Mouse (Mus musculus): Measurements from ENCODE around the gene Tns1. TPM values are rescaled to one million over a fixed set of nuclear protein-coding genes. Genes with fewer than 3 reads are reported as not detected.
A peak's percentile ranks its signal among the peaks of the same experiment; 100 is the strongest.

The Tns1 gene
- polyA plus RNA-seq, 1 experiment from 2014 or later: 39.4 TPM

DNA sequence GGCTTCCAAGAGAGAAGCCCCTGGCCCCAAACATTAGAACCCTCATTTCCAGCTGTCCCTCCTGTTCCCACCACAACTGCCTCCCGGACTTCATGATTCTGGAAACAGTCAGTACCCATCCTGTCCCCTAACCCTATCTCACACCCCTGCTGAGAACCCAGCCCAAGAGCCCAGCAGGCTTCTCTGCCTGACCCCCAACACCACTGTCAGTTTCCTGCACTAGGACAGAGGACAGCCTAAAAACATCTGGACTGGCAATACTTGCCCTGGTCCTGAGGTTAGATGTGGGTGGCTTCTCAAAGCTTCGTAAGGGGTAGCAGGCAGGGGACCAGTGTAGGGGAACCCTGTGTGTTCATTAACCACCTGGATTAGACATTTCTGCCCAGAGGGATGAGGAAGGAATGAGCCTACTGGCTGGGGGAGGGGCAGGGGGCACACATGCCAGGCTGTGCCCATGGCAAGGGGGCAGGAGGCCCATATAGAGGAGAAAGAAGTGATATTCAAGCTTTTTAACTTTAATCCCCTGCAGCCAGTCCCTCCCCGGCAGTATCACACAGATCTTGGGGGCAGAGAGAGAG lies 88.2 kb downstream of the Tns1 start:
- H3K27me3 ChIP-seq: no peaks in the 10 kb centered on the region
- no peaks in the 10 kb centered on the region for H3K36me3 ChIP-seq
- H3K9me3 ChIP-seq: no peaks in the 10 kb centered on the region
- peaks cover 65% of the 10 kb centered on the region for H3K4me1 ChIP-seq
- peak overlapping the region; percentile 29 for H3K4me3 ChIP-seq
- no peak for ATAC-seq (ENCODE audit: insufficient number of reproducible peaks, insufficient read depth, low FRiP score, low TSS enrichment)
- no peak overlapping the region for H3K27ac ChIP-seq
- H3K9ac ChIP-seq: peak overlapping the region; percentile 44; the same call in 1 of the 2 replicates
- 30% methylated on average over 3 of the region's 3 CpGs for WGBS
- peak overlapping the region; percentile 53 for H3K4me2 ChIP-seq (replicated peaks)

- no peak overlapping the region for H3K27ac ChIP-seq
- no peaks in the 10 kb centered on the region for H3K9me3 ChIP-seq
- no peak overlapping the region for H3K4me3 ChIP-seq
- H3K9ac ChIP-seq: no peak overlapping the region
- peak overlapping the region; percentile 53; the same call in 1 of the 2 replicates for H3K4me2 ChIP-seq (replicated peaks)
- no peaks in the 10 kb centered on the region for H3K36me3 ChIP-seq
- WGBS: 67% methylated on average over 4 of the region's 4 CpGs
- peaks cover 65% of the 10 kb centered on the region for H3K4me1 ChIP-seq
- no peak for ATAC-seq (ENCODE audit: insufficient number of reproducible peaks, insufficient read depth, low FRiP score, low TSS enrichment)
- H3K27me3 ChIP-seq: no peaks in the 10 kb centered on the region
Observed at GRCm38 (mm10) chr1:74035487-74035886, 88.8 kb downstream of the Tns1 start.

- Histone ChIP-seq H3K36me3 (no peaks in the 10 kb centered on the region), H3K9ac (no peak overlapping the region), H3K4me3 (no peak overlapping the region), H3K4me1 (peaks cover 66% of the 10 kb centered on the region), H3K9me3 (no peaks in the 10 kb centered on the region), H3K27ac (no peak overlapping the region), H3K4me2 (replicated peaks) (no peak overlapping the region), H3K27me3 (no peaks in the 10 kb centered on the region)
- ATAC-seq (ENCODE audit: insufficient number of reproducible peaks, insufficient read depth, low FRiP score, low TSS enrichment): no peak
- 87% methylated on average over 2 of the region's 2 CpGs for WGBS
Observed at GRCm38 (mm10) chr1:74034736-74035135, 89.5 kb downstream of the Tns1 start.

- H3K4me2 ChIP-seq (replicated peaks): no peak overlapping the region
- no peaks in the 10 kb centered on the region for H3K36me3 ChIP-seq
- H3K4me3 ChIP-seq: no peak overlapping the region
- no peaks in the 10 kb centered on the region for H3K27me3 ChIP-seq
- H3K4me1 ChIP-seq: peaks cover 68% of the 10 kb centered on the region
- H3K9me3 ChIP-seq: no peaks in the 10 kb centered on the region
- no peak overlapping the region for H3K9ac ChIP-seq
- no peak for ATAC-seq (ENCODE audit: insufficient number of reproducible peaks, insufficient read depth, low FRiP score, low TSS enrichment)
- H3K27ac ChIP-seq: no peak overlapping the region
Observed at GRCm38 (mm10) chr1:74034211-74034610, 90.0 kb downstream of the Tns1 start.

DNA sequence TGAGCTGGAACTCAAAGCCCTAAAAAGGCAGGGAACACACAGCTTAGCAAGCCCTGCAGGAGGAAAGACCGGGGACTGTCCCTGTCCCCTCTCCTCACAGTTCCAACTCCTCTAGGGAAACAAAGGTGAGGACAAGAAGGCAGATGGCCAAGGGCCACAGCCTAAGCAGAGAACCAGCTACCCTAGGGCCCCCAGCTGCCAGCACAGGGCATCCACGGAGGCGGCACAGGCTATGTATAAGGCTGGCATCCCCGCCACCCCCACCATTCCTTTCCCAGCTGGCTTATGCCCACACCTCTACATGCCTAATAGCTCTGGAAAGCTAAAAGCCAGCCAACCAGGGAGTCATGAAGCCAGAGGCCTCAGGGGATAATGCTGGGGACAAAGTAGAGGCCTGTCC lies 90.8 kb downstream of the Tns1 start:
- Histone ChIP-seq H3K9me3 (no peaks in the 10 kb centered on the region), H3K4me2 (replicated peaks) (no peak overlapping the region), H3K27me3 (no peaks in the 10 kb centered on the region), H3K4me3 (no peak overlapping the region), H3K36me3 (no peaks in the 10 kb centered on the region), H3K4me1 (peaks cover 76% of the 10 kb centered on the region), H3K27ac (no peak overlapping the region), H3K9ac (no peak overlapping the region)
- ATAC-seq (ENCODE audit: insufficient number of reproducible peaks, insufficient read depth, low FRiP score, low TSS enrichment): no peak
- WGBS: 88% methylated on average over 4 of the region's 4 CpGs

GRCm38 (mm10) chr1:74032966-74033365 lies 91.3 kb downstream of the Tns1 start:
- Histone ChIP-seq H3K4me1 (peaks cover 78% of the 10 kb centered on the region), H3K4me3 (no peak overlapping the region), H3K27me3 (no peaks in the 10 kb centered on the region), H3K36me3 (no peaks in the 10 kb centered on the region), H3K4me2 (replicated peaks) (no peak overlapping the region), H3K9ac (no peak overlapping the region), H3K9me3 (no peaks in the 10 kb centered on the region), H3K27ac (no peak overlapping the region; the same call in 1 of the 2 replicates)
- no peak for ATAC-seq (ENCODE audit: insufficient number of reproducible peaks, insufficient read depth, low FRiP score, low TSS enrichment)
- WGBS: 83% methylated on average over 5 of the region's 5 CpGs

DNA sequence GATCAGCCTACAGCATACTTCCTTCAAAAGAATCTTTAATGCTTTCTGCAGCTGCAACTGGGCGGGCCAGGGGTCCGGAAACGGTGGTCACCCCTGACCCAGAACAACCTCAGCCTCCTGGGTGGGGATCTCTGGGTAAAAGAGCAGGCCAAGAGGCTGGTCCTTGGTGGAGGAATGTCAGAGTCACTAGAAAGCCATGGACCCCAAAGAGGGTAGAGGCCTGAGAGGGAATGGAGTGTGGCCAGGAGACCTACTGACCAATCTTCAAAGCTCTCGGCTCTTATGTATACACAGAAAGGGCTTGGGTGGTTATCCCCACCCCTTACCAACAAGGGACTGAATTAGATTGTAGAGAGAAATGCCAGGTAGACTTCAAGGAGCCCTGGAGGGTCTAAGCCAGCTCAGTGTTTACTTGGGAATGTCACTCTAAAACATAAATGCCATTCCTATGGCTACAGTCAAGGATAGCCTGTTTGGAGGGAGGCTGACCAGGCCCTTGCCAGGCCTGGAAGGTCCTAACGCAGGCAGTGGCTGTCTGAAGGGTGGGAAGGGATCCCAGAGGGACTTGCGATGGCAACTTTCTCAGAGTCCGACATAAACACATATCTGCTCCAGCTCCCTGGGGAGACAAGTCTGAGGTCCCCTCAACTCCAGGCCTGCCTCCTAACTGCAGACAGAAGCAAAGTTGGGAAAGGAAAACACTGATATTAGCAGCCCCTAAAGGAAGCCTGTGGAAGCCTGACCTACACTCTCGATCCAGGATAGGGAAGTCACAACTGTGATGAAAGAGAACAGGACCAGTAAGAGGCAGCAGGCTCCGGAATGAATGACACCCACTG lies 92.3 kb downstream of the Tns1 start:
- Histone ChIP-seq H3K4me1 (peaks cover 82% of the 10 kb centered on the region), H3K27ac (peak overlapping the region; percentile 75)

DNA sequence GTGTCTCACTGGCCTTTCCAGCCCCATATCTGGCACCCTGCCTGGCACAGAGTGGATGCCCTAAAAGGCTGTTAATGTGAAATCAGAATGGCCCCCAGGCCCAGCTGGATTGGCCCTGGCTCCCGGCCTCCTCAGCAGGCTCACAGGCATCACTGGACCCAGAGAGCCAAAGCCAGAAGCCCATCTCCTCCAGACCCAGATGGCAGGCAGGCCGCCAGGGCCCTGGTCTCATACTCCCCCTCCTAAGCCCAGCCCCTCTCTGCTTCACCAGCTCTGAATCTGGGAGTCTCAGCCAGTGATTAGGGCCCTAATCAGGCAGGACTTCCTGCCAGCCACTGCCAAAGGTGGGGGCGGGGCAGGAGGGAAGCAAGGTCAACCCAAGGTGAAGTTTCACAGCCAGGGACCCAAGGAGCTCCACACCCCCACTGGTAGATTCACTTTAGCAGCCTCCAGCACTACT lies 93.3 kb downstream of the Tns1 start:
- H3K36me3 ChIP-seq: no peaks in the 10 kb centered on the region
- peak; percentile 17; the same call in 1 of the 2 replicates for ATAC-seq (ENCODE audit: insufficient number of reproducible peaks, insufficient read depth, low FRiP score, low TSS enrichment)
- H3K9me3 ChIP-seq: no peaks in the 10 kb centered on the region
- WGBS: 20% methylated on average over 3 of the region's 3 CpGs
- H3K4me3 ChIP-seq: no peak overlapping the region
- peaks cover 82% of the 10 kb centered on the region for H3K4me1 ChIP-seq
- no peak overlapping the region for H3K4me2 ChIP-seq (replicated peaks)
- no peak overlapping the region for H3K9ac ChIP-seq
- peak overlapping the region; percentile 75 for H3K27ac ChIP-seq
- H3K27me3 ChIP-seq: no peaks in the 10 kb centered on the region

More for the DNA sequence above, 92.3 kb downstream of the Tns1 start:
- H3K4me2 ChIP-seq (replicated peaks): no peak overlapping the region
- ATAC-seq (ENCODE audit: insufficient number of reproducible peaks, insufficient read depth, low FRiP score, low TSS enrichment): no peak
- no peak overlapping the region for H3K9ac ChIP-seq
- no peaks in the 10 kb centered on the region for H3K9me3 ChIP-seq
- 73% methylated on average over 9 of the region's 9 CpGs for WGBS
- H3K4me3 ChIP-seq: no peak overlapping the region
- H3K27me3 ChIP-seq: no peaks in the 10 kb centered on the region
- H3K36me3 ChIP-seq: no peaks in the 10 kb centered on the region

DNA sequence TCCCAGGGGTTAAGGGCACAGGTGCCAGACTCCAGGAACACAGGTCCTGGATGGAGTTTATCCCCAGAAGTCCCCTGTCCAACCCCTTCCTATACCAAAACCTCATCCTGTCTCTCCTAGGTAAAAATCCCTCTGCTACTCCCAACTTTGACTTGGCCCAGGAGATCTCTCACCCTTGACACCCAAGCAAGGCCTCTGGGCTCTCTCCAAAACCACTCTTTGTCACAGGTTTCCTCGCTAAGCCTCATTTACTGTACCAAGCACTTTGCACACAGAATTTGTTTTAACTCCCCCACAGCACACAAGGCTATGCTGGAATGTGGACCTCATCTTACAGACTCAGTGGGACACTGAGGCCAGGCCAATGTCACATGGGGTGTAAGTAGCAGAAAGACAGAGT lies 94.0 kb downstream of the Tns1 start:
- Histone ChIP-seq H3K4me1 (peaks cover 82% of the 10 kb centered on the region), H3K27me3 (no peaks in the 10 kb centered on the region), H3K9me3 (no peaks in the 10 kb centered on the region), H3K4me2 (replicated peaks) (no peak overlapping the region), H3K27ac (0 out of 2 replicates have a peak overlapping the region, but pooled peaks have one; percentile 75), H3K9ac (no peak overlapping the region), H3K4me3 (no peak overlapping the region), H3K36me3 (no peaks in the 10 kb centered on the region)
- no peak for ATAC-seq (ENCODE audit: insufficient number of reproducible peaks, insufficient read depth, low FRiP score, low TSS enrichment)
- WGBS: 70% methylated on average over 1 of the region's 1 CpGs

DNA sequence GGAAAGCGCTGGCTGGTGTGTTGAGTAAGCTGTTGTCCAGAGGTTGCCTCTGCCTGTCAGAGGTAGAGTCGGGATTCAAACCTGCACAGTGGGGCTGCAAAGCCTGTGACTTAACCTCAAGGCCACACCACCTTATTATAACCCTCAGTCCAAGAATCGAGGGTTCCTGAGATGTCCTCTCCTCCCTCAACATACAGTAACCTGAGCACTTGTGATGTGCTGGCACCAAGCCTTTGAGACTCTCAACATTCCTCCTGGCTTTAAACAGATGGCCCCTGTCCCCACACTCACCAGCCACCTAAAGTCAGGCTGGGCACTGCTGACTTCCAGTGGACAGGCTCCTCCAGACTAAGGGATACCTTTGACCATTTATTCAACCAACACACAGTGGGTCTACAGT lies 94.6 kb downstream of the Tns1 start:
- Histone ChIP-seq H3K9me3 (no peaks in the 10 kb centered on the region), H3K4me3 (no peak overlapping the region), H3K27ac (no peak overlapping the region), H3K9ac (no peak overlapping the region), H3K4me1 (peaks cover 82% of the 10 kb centered on the region), H3K27me3 (no peaks in the 10 kb centered on the region), H3K36me3 (no peaks in the 10 kb centered on the region), H3K4me2 (replicated peaks) (no peak overlapping the region)
- ATAC-seq (ENCODE audit: insufficient number of reproducible peaks, insufficient read depth, low FRiP score, low TSS enrichment): no peak
- 78% methylated on average over 3 of the region's 3 CpGs for WGBS

DNA sequence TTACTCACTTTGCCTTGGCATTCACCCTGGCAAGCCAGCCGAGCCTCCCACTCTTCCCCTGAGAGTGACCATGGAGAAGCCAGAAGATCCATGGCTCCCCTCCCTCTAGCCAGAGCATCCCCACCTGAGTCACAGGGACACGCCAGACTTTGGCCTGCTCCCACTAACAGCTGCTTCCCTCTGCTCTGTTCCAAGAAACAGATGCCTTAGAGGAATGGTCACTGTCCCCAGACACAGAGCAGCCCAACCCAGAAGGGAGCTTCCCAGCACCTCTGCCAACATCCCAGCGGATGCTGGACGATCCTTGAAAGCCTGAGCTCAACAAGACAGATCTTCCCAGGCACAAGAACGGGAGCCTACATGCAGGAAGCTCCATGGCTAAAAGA lies 95.4 kb downstream of the Tns1 start:
- Histone ChIP-seq H3K4me1 (peaks cover 90% of the 10 kb centered on the region), H3K4me2 (replicated peaks) (no peak overlapping the region)
- WGBS: 73% methylated on average over 5 of the region's 5 CpGs

More for the DNA sequence above, 95.4 kb downstream of the Tns1 start:
- ATAC-seq (ENCODE audit: insufficient number of reproducible peaks, insufficient read depth, low FRiP score, low TSS enrichment): no peak
- Histone ChIP-seq H3K9me3 (no peaks in the 10 kb centered on the region), H3K36me3 (no peaks in the 10 kb centered on the region), H3K27me3 (no peaks in the 10 kb centered on the region), H3K9ac (no peak overlapping the region), H3K27ac (no peak overlapping the region), H3K4me3 (no peak overlapping the region)

All from embryonic facial prominence, embryonic 12.5 days (tissue).